Mouse (Mus musculus): ENCODE measurements at regions not wholly inside any gene's neighbourhood (a gene's known extent, or its start where the extent isn't known, plus 50 kb on each side); places are given as distances from the start of the nearest gene placed in this dataset.

GRCm38 (mm10) chr17:75874535-75874934 lies 322.8 kb upstream of the Fam98a start:
- H3K4me1 ChIP-seq (ENCODE audit: control insufficient read depth, insufficient read depth, low read length) = no peaks in the 10 kb centered on the region
- 95% methylated on average over 6 of the region's 6 CpGs for WGBS
- TF ChIP-seq POLR2A (IDR thresholded peaks at IDR 0.05; ENCODE audit: insufficient read depth, low read depth, low read length) = no peak
- TF ChIP-seq CTCF (IDR thresholded peaks at IDR 0.05; ENCODE audit: insufficient read depth, low read depth, low read length) = no peak
- H3K4me3 ChIP-seq (ENCODE audit: insufficient read depth, low read depth, low read length) = no peak overlapping the region
- H3K27ac ChIP-seq (ENCODE audit: insufficient read depth, low read depth, low read length) = no peak overlapping the region

DNA sequence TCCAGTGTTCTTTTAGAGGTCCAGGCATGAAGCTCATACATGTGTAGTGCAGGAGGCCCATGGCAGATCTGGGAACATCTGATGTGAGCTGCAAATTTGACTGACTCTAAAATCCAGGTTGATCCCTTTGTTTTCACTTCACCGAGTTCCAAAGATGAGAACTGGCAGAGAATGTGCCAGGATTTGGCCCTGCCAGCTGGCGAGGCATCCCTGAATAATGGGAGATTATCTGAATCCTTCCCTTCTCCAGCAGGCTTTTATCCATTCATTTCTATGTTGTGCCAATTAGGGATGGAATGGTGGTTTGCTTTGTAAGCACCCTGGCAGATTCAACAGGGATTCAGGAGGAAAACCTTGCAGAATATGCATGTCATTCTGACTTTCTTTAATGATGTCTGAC lies 318.7 kb upstream of the Fam98a start:
- Histone ChIP-seq H3K4me1 (ENCODE audit: control insufficient read depth, insufficient read depth, low read length) (no peaks in the 10 kb centered on the region), H3K4me3 (ENCODE audit: insufficient read depth, low read depth, low read length) (no peak overlapping the region), H3K27ac (ENCODE audit: insufficient read depth, low read depth, low read length) (no peak overlapping the region)
- TF ChIP-seq CTCF (IDR thresholded peaks at IDR 0.05; ENCODE audit: insufficient read depth, low read depth, low read length) (no peak), POLR2A (IDR thresholded peaks at IDR 0.05; ENCODE audit: insufficient read depth, low read depth, low read length) (no peak)
- WGBS = 40% methylated on average over 2 of the region's 2 CpGs

DNA sequence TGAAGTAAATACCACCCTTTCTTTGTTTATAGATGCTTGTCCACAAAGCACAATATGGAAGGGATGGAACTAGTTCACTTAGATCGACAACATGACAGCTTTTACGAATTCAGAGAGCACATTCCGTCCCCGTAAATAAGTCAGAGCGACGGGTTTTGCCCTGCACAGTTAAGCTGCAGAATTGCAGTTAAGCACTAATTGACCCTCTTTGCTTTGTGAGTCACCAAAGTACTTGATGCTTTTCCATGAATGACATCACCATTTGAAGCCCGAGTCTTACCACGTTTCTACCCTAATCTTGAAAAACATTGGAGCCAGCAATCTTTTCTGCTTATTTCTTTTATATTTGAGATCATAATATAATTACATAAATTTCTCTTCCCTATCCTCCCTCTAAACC lies 305.3 kb upstream of the Fam98a start:
- Histone ChIP-seq H3K27ac (ENCODE audit: insufficient read depth, low read depth, low read length) (no peak overlapping the region), H3K4me3 (ENCODE audit: insufficient read depth, low read depth, low read length) (no peak overlapping the region), H3K4me1 (ENCODE audit: control insufficient read depth, insufficient read depth, low read length) (no peaks in the 10 kb centered on the region)
- TF ChIP-seq CTCF (IDR thresholded peaks at IDR 0.05; ENCODE audit: insufficient read depth, low read depth, low read length) (no peak), POLR2A (IDR thresholded peaks at IDR 0.05; ENCODE audit: insufficient read depth, low read depth, low read length) (no peak)
- WGBS = 24% methylated on average over 8 of the region's 8 CpGs

- TF ChIP-seq POLR2A (IDR thresholded peaks at IDR 0.05; ENCODE audit: insufficient read depth, low read depth, low read length) (no peak), CTCF (IDR thresholded peaks at IDR 0.05; ENCODE audit: insufficient read depth, low read depth, low read length) (no peak)
- WGBS = 54% methylated on average over 12 of the region's 12 CpGs
These were observed 264.4 kb upstream of the Fam98a start for GRCm38 (mm10) chr17:75815997-75816626.

GRCm38 (mm10) chr17:75812163-75812562 lies 260.4 kb upstream of the Fam98a start:
- no peaks in the 10 kb centered on the region for H3K4me1 ChIP-seq (ENCODE audit: control insufficient read depth, insufficient read depth, low read length)
- no peak overlapping the region for H3K4me3 ChIP-seq (ENCODE audit: insufficient read depth, low read depth, low read length)
- no peak overlapping the region for H3K27ac ChIP-seq (ENCODE audit: insufficient read depth, low read depth, low read length)
- WGBS = 92% methylated on average over 3 of the region's 3 CpGs
- no peak for TF ChIP-seq CTCF (IDR thresholded peaks at IDR 0.05; ENCODE audit: insufficient read depth, low read depth, low read length)
- TF ChIP-seq POLR2A (IDR thresholded peaks at IDR 0.05; ENCODE audit: insufficient read depth, low read depth, low read length) = no peak

More at GRCm38 (mm10) chr17:75815997-75816626, 264.4 kb upstream of the Fam98a start:
- Histone ChIP-seq H3K4me1 (ENCODE audit: control insufficient read depth, insufficient read depth, low read length) (no peaks in the 10 kb centered on the region), H3K4me3 (ENCODE audit: insufficient read depth, low read depth, low read length) (no peak overlapping the region), H3K27ac (ENCODE audit: insufficient read depth, low read depth, low read length) (no peak overlapping the region)

DNA sequence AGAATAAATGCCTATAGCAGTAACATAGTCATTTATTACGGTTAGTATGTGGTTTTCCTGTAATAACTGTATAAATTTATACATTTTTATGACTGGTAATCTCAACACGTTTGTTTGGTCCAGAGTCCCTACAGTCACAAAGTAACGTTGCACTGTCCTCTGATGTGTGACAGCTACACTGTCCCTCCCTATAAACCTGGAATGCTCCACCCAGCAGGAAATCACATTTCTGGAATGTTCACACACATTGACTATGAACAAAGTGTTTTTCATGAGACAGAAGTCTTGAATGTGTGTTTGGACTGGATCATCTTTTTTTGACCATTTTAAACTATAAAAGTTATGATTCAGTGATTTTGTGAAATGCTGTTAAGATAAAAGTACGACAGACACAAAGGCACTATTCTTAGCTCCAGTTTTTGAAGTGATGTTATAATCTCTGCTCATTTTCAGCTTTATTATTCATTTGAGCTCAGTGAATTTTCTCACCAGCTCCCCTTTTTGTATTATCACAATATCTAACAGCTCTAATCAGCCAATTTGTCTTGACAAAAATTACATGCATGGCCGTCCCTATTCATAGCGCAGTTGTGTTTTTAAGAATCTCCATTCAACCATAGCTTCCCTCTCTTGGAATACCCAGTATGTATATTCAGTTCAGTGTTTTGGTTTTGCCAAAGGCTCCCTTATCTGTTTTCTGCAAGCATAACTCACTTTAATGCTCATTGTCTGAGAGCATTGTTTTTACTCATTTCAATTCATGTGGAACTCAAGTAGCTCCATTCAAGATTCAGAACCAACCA lies 257.0 kb upstream of the Fam98a start:
- no peaks in the 10 kb centered on the region for H3K4me1 ChIP-seq (ENCODE audit: control insufficient read depth, insufficient read depth, low read length)
- TF ChIP-seq CTCF (IDR thresholded peaks at IDR 0.05; ENCODE audit: insufficient read depth, low read depth, low read length) (no peak), POLR2A (IDR thresholded peaks at IDR 0.05; ENCODE audit: insufficient read depth, low read depth, low read length) (no peak)
- 44% methylated on average over 6 of the region's 6 CpGs for WGBS
- H3K27ac ChIP-seq (ENCODE audit: insufficient read depth, low read depth, low read length) = no peak overlapping the region
- no peak overlapping the region for H3K4me3 ChIP-seq (ENCODE audit: insufficient read depth, low read depth, low read length)

DNA sequence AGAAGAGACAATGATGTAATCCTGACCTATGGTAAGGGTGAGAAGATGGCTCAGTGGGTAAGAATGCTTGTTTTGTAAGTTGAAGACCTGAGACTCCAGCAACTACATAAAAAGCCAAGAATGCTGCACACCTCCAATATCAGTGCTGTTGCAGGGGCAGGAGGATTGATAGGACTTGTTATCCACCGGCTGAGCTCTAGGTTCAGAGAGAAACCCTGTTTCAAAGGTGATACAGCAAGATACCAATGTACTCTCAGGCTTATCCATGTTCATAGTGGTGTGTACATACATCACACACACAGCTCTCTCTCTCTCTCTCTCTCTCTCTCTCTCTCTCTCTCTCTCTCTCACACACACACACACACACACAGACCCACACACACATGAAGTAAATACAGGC lies 256.3 kb upstream of the Fam98a start:
- TF ChIP-seq POLR2A (IDR thresholded peaks at IDR 0.05; ENCODE audit: insufficient read depth, low read depth, low read length) (no peak), CTCF (IDR thresholded peaks at IDR 0.05; ENCODE audit: insufficient read depth, low read depth, low read length) (no peak)
- WGBS = 71% methylated on average over 1 of the region's 1 CpGs
- no peak overlapping the region for H3K27ac ChIP-seq (ENCODE audit: insufficient read depth, low read depth, low read length)
- no peaks in the 10 kb centered on the region for H3K4me1 ChIP-seq (ENCODE audit: control insufficient read depth, insufficient read depth, low read length)
- no peak overlapping the region for H3K4me3 ChIP-seq (ENCODE audit: insufficient read depth, low read depth, low read length)

DNA sequence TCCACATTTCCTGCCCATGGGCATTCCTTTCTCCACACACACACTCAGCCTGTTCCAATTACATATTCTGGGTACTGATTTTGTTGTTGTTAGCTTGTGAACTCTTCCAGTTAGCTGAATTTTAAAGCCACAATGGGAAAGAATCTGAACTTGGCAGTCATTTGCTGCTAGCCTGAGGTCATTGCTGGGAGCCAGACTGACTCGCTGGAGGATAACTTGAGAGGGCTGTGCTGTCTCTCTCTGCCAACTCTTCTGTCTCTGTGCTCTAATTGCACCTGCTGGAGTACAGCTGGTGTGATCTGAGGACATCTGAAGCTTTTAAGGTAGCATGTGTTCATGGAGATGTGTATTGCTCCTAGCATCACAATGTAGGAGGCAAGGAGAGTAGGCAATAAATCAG lies 252.6 kb upstream of the Fam98a start:
- no peak overlapping the region for H3K4me3 ChIP-seq (ENCODE audit: insufficient read depth, low read depth, low read length)
- TF ChIP-seq CTCF (IDR thresholded peaks at IDR 0.05; ENCODE audit: insufficient read depth, low read depth, low read length) (no peak), POLR2A (IDR thresholded peaks at IDR 0.05; ENCODE audit: insufficient read depth, low read depth, low read length) (no peak)
- H3K27ac ChIP-seq (ENCODE audit: insufficient read depth, low read depth, low read length) = no peak overlapping the region
- H3K4me1 ChIP-seq (ENCODE audit: control insufficient read depth, insufficient read depth, low read length) = no peaks in the 10 kb centered on the region
- 49% methylated on average over 1 of the region's 1 CpGs for WGBS

DNA sequence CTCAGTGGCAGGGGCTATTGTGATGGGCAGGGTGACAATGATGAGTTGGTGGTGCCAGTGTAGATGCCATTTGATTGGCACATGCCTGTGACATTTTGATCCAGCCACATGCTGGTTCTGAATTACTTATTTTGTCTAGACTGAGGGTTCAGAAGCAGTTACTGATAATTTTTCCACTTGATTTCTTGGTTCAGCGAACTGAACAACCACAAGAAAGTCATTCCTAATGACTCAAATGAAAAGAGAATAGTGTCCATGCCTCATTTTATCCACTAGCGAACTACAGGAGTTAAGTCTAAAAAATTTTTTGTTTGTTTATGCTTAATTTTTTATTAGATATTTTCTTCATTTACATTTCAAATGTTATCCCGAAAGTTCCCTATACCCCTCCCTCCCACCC lies 244.6 kb upstream of the Fam98a start:
- H3K27ac ChIP-seq (ENCODE audit: insufficient read depth, low read depth, low read length) = no peak overlapping the region
- no peak for TF ChIP-seq CTCF (IDR thresholded peaks at IDR 0.05; ENCODE audit: insufficient read depth, low read depth, low read length)
- no peak for TF ChIP-seq POLR2A (IDR thresholded peaks at IDR 0.05; ENCODE audit: insufficient read depth, low read depth, low read length)
- 90% methylated on average over 3 of the region's 3 CpGs for WGBS
- no peak overlapping the region for H3K4me3 ChIP-seq (ENCODE audit: insufficient read depth, low read depth, low read length)
- no peaks in the 10 kb centered on the region for H3K4me1 ChIP-seq (ENCODE audit: control insufficient read depth, insufficient read depth, low read length)

Measured in olfactory bulb, adult 2 months (tissue).